Mouse (Mus musculus): ENCODE measurements around the gene Gm5930.
"Not testable (repeated sequence)": the region's sequence is repeated elsewhere in the genome, so short reads cannot be mapped to it uniquely, and the experiment has no call there.

Gene Gm5930

DNA sequence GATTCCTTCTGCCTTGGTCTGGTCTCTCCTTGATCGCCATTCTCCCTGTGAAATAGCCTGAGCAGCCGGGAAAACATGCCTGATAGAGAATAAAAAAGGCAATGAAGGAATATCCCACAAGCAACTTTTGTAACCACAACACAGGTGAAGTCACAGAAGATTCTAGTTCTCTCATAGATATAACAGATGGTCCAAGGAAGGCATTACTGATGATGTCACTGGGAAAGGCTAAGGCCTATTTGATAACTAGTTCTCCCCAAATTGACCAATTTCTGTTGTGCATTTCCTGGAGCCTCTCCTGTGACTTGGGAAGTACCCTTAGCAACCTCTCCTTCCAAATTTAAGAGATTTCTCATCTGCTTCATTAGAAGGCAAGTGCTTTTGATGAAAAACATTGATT is at the start of gene Gm5930:
Gene Gm5930 (minus strand): TSS at position 101 of the 400 bp plus-strand sequence.
- DNase-seq (ENCODE audit: low spot score in 2 of 2): not testable (repeated sequence)

- DNase-seq (ENCODE audit: low spot score in 2 of 2): not testable (repeated sequence)
Measured at GRCm38 (mm10) chr14:44384233-44384632, 45.8 kb upstream of the Gm5930 start.

GRCm38 (mm10) chr14:44365057-44365456 is 26.7 kb upstream of the Gm5930 start, which contains the start of gene Gm8229:
Gene Gm8229 (plus strand): TSS chr14:44365357.
- not testable (repeated sequence) for DNase-seq (ENCODE audit: low spot score in 2 of 2)

DNA sequence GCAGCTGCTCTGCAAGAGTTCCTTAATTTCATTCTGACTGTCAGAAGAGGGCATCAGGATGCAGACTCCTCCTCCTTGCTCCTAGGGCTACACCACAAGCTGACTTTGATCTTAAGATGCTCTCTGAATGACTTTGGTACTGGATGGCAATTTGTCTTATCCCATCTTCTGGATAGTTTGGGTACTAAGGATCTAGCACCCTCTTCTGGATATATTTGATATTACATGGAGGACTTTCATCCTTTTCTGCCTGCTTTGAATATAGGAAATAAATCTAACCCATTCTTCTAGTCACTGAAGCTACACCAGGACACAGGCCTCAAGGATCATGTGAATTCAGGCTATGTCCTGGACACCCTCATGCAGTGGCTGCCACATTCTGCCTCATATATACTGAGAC is 23.9 kb upstream of the Gm5930 start:
- not testable (repeated sequence) for DNase-seq (ENCODE audit: low spot score in 2 of 2)

GRCm38 (mm10) chr14:44361416-44361815 is 23.0 kb upstream of the Gm5930 start:
- not testable (repeated sequence) for DNase-seq (ENCODE audit: low spot score in 2 of 2)

- not testable (repeated sequence) for DNase-seq (ENCODE audit: low spot score in 2 of 2)
Measured at GRCm38 (mm10) chr14:44312049-44312448, 26.3 kb downstream of the Gm5930 start.

- DNase-seq (ENCODE audit: low spot score in 2 of 2): not testable (repeated sequence)
Measured at GRCm38 (mm10) chr14:44285280-44285679, 53.1 kb downstream of the Gm5930 start, which contains the start of gene Gm8220. Gene Gm8220 (plus strand): TSS chr14:44285580.
